Mouse (Mus musculus) cortical plate, adult 2 months (tissue): Measurements from ENCODE around the gene Scarb1.

Experiments
- CTCF ChIP-seq: fragments of 200-500 bp; IDR thresholded peaks from 2 replicates; pipeline ENCODE4 v1.5.1; 2011; ENCODE audit warnings: mild to moderate bottlenecking, control low read depth, low read length; ENCODE audit not compliant: insufficient read depth; ENCODE audit errors: extremely low read depth
- POLR2A ChIP-seq: fragments of 200-500 bp; IDR thresholded peaks from 2 replicates; pipeline ENCODE4 v1.6.1; 2011; ENCODE audit warnings: mild to moderate bottlenecking, low read length, control low read depth; ENCODE audit not compliant: insufficient read depth; ENCODE audit errors: extremely low read depth

DNA sequence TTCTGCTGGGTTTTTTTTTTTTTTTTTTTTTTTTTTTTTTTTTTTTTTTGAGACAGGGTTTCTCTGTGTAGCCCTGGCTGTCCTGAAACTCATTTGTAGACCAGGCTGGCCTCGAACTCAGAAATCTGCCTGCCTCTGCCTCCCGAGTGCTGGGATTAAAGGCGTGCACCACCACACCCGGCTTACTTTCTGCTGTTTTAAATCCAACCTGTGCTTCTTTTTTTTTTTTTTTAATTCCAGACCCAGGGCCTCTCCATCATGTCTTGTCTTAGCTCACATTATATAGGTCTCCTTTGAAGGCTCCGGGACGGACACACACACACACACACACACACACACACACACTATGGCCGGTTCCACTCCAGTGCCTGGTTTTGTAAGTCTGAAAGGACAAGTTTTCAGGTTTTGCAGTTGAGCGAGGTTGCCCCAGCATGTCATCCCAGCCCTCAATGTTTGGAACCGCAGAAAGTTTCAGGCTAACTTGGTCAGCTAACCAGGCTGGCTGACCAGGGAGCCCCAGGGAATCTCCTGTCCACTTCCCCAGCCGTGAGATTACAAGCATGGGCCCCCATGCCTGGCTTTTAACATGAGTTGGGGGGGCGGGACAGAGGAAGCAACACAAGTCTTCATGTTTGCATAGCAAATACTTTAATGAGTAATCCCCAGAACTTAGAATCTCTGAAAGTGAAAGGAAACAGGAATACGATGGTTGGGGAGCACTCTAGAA lies 16.8 kb upstream of the Scarb1 start:
- no peak for TF ChIP-seq CTCF
- TF ChIP-seq POLR2A = no peak
